Mouse (Mus musculus) MN1 (cell line): ENCODE measurements around the gene Odf2.

ENCODE experiments used
- DNase-seq: peaks from one replicate; pipeline ENCODE4 v3.0.0-alpha.2; 2016; ENCODE audit warnings: low spot score

Odf2 gene

GRCm38 (mm10) chr2:29940073-29940472 is 51.1 kb downstream of the Odf2 start:
- DNase-seq: peak; percentile 38

- no peak for DNase-seq
Observed at GRCm38 (mm10) chr2:29940826-29941225, 51.8 kb downstream of the Odf2 start.

GRCm38 (mm10) chr2:29944723-29945122 is 55.7 kb downstream of the Odf2 start:
- no peak for DNase-seq

- no peak for DNase-seq
Observed at GRCm38 (mm10) chr2:29948896-29949295, 59.9 kb downstream of the Odf2 start.

- DNase-seq: no peak
Observed at GRCm38 (mm10) chr2:29961246-29961645, 72.2 kb downstream of the Odf2 start.

- DNase-seq: peak; percentile 88
Observed at GRCm38 (mm10) chr2:29964354-29965249, 75.6 kb downstream of the Odf2 start.

- peak; percentile 94 for DNase-seq
Observed at GRCm38 (mm10) chr2:29965250-29965843, 76.3 kb downstream of the Odf2 start, which contains the start of gene Sptan1. TSS of gene Sptan1 (plus strand) at chr2:29965560.

GRCm38 (mm10) chr2:29965906-29966305 is 76.9 kb downstream of the Odf2 start:
- peak; percentile 49 for DNase-seq

GRCm38 (mm10) chr2:29966826-29967225 is 77.8 kb downstream of the Odf2 start:
- DNase-seq: no peak

GRCm38 (mm10) chr2:29967768-29968167 is 78.7 kb downstream of the Odf2 start:
- peak; percentile 54 for DNase-seq

GRCm38 (mm10) chr2:29968638-29969037 is 79.6 kb downstream of the Odf2 start:
- no peak for DNase-seq

GRCm38 (mm10) chr2:29971838-29972635 is 83.0 kb downstream of the Odf2 start:
- DNase-seq: peak; percentile 62

GRCm38 (mm10) chr2:29973525-29973924 is 84.5 kb downstream of the Odf2 start:
- DNase-seq: no peak

- DNase-seq: peak; percentile 58
Observed at GRCm38 (mm10) chr2:29977307-29977706, 88.3 kb downstream of the Odf2 start.

GRCm38 (mm10) chr2:29980661-29981060 is 91.6 kb downstream of the Odf2 start:
- no peak for DNase-seq
